ENCODE assay signal across 21 mouse cellular contexts in genomic region chr13:58364353-58365175, GRCm38 (mm10). TPM values are rescaled to one million over a fixed set of nuclear protein-coding genes. Genes with fewer than 3 reads are reported as not detected.
DNase-seq lines count a peak whose midpoint lies in the region; ATAC-seq and TF ChIP-seq lines count a peak whose summit lies in the region.
"Had no signal": no experiment of that assay in that cellular context is flagged by ENCODE, and none has a peak within 500 bp of the region (broad histone marks: within the 10 kb centered on the region; RNA-seq: fewer than 3 reads in every experiment).

No protein-coding gene starts in this region.

- TF ChIP-seq POLR2A in kidney, adult 2 months (IDR thresholded peaks at IDR 0.05; ENCODE audit: low read depth, low read length) = no peak

- H3K4me1 ChIP-seq in kidney, embryonic 15.5 days = peaks cover 5% of the 10 kb centered on the region; the same call in 1 of the 2 replicates
- H3K4me1 ChIP-seq in kidney, adult 2 months (ENCODE audit: control insufficient read depth, insufficient read depth, low read length) = no peaks in the 10 kb centered on the region
- H3K4me1 ChIP-seq: forebrain, embryonic 13.5 days; heart, embryonic 13.5 days; liver, embryonic 15.5 days; midbrain, embryonic 12.5 days had no signal

- TF ChIP-seq CTCF in kidney, adult 2 months (conservative IDR thresholded peaks at IDR 0.05; ENCODE audit: insufficient read depth, insufficient read length, low read depth, low read length) = no peak

- H3K4me2 ChIP-seq in kidney, embryonic 15.5 days = no peak overlapping the region
- H3K4me2 ChIP-seq: forebrain, embryonic 13.5 days; heart, embryonic 13.5 days; hindbrain, embryonic 14.5 days; liver, embryonic 15.5 days; midbrain, embryonic 12.5 days had no signal

- no peak overlapping the region for H3K27ac ChIP-seq in kidney, embryonic 15.5 days
- H3K27ac ChIP-seq in kidney, adult 2 months (ENCODE audit: insufficient read depth, low read depth, low read length) = peak overlapping the region; percentile 70; the same call in 1 of the 2 replicates
- H3K27ac ChIP-seq: forebrain, embryonic 13.5 days; heart, embryonic 13.5 days; hindbrain, embryonic 14.5 days; liver, embryonic 15.5 days; macrophage; midbrain, embryonic 12.5 days; stomach, postnatal 0 days had no signal

- DNase-seq in kidney, adult 11 months = peak; percentile 62
- peak; percentile 73 for DNase-seq in kidney, adult 2 months
- DNase-seq in kidney, postnatal 25 days = peak; percentile 43 to 63
- DNase-seq in yolk sac, embryonic 10.5 days (ENCODE audit: low spot score) = peak; percentile 65
- DNase-seq in layer of hippocampus, postnatal 14 days (ENCODE audit: low spot score in 2 of 2) = no peak
- no peak for DNase-seq in cerebellum, postnatal 36 days
- DNase-seq: adrenal gland, postnatal 25 days; cerebellum, adult 8-10 months; heart, postnatal 14 days; thymus, adult 2 months had no signal

- no peaks in the 10 kb centered on the region for H3K27me3 ChIP-seq in kidney, embryonic 15.5 days
- no peaks in the 10 kb centered on the region for H3K27me3 ChIP-seq in kidney, adult 2 months (replicated peaks; ENCODE audit: control insufficient read depth, insufficient read depth, low read length)
- H3K27me3 ChIP-seq: forebrain, embryonic 13.5 days; heart, embryonic 13.5 days; liver, embryonic 15.5 days had no signal

- 77% methylated on average over 8 of the region's 8 CpGs for WGBS in kidney, embryonic 15.5 days
- WGBS in kidney, adult 2 months = 47% methylated on average over 8 of the region's 8 CpGs

- no peak overlapping the region for H3K4me3 ChIP-seq in kidney, embryonic 15.5 days (replicated peaks)
- H3K4me3 ChIP-seq in kidney, adult 2 months (ENCODE audit: insufficient read depth, low read depth, low read length) = no peak overlapping the region
- H3K4me3 ChIP-seq: forebrain, embryonic 13.5 days; heart, embryonic 13.5 days; liver, embryonic 15.5 days; midbrain, embryonic 12.5 days had no signal

- ATAC-seq in kidney, embryonic 15.5 days (replicated peaks; ENCODE audit: low FRiP score) = no peak
- ATAC-seq: CD4-positive, CD25-positive, alpha-beta regulatory T cell, adult 4 months; forebrain, embryonic 13.5 days; inflammation-experienced regulatory T-cells, adult 6 months had no signal

- H3K9ac ChIP-seq in kidney, embryonic 15.5 days = no peak overlapping the region
- H3K9ac ChIP-seq: forebrain, embryonic 13.5 days; heart, embryonic 13.5 days; hindbrain, embryonic 14.5 days; liver, embryonic 15.5 days; midbrain, embryonic 12.5 days had no signal

- no peaks in the 10 kb centered on the region for H3K9me3 ChIP-seq in kidney, embryonic 15.5 days (replicated peaks)
- H3K9me3 ChIP-seq: forebrain, embryonic 13.5 days; heart, embryonic 13.5 days; liver, embryonic 15.5 days; midbrain, embryonic 12.5 days had no signal

- H3K36me3 ChIP-seq in kidney, embryonic 15.5 days = no peaks in the 10 kb centered on the region
- no peaks in the 10 kb centered on the region for H3K36me3 ChIP-seq in kidney, adult 2 months (ENCODE audit: control insufficient read depth, insufficient read depth, low read length)
- H3K36me3 ChIP-seq: heart, embryonic 13.5 days; liver, embryonic 15.5 days; midbrain, embryonic 12.5 days had no signal

RNA-seq across cellular contexts. Expression of gene Kif27, which starts 5.6 kb away (rescaled TPM):
- polyA plus RNA-seq in kidney, embryonic 15.5 days (2015; fragmentation: Nextera tagmentation; extraction: Ambion mirVana) = 0.77 and 0.81 TPM in 2 replicates
- 0.22 and 0.31 TPM in 2 replicates for polyA plus RNA-seq in kidney, adult 2 months (2012; rRNA removed)
- 1 to 10 TPM; 2.0 to 3.6 TPM for total RNA-seq in layer of hippocampus, postnatal 14 days (2021)
- total RNA-seq: neutrophil, adult 5-6 weeks had no signal
- polyA plus RNA-seq: CD4-positive, CD25-positive, alpha-beta regulatory T cell, adult 4 months; inflammation-experienced regulatory T-cells, adult 6 months had no signal

RNA-seq across cellular contexts. Expression of gene 2210016F16Rik, which starts 20.5 kb away (rescaled TPM):
- 28.9 and 29.5 TPM in 2 replicates for polyA plus RNA-seq in kidney, embryonic 15.5 days (2015; fragmentation: Nextera tagmentation; extraction: Ambion mirVana)
- 25.2 and 33.8 TPM in 2 replicates for polyA plus RNA-seq in kidney, adult 2 months (2012; rRNA removed)
- 1 to 10 TPM; 5.7 to 6.3 TPM for total RNA-seq in layer of hippocampus, postnatal 14 days (2021)

RNA-seq across cellular contexts. Expression of gene Rmi1, which starts 37.5 kb away (rescaled TPM):
- 26.2 and 27.3 TPM in 2 replicates for polyA plus RNA-seq in kidney, embryonic 15.5 days (2015; fragmentation: Nextera tagmentation; extraction: Ambion mirVana)
- 7.1 and 9.0 TPM in 2 replicates for polyA plus RNA-seq in kidney, adult 2 months (2012; rRNA removed)
- 10 to 100 TPM; 16.3 to 16.6 TPM for total RNA-seq in layer of hippocampus, postnatal 14 days (2021)

RNA-seq across cellular contexts. Expression of gene Hnrnpk, which starts 38.6 kb away (rescaled TPM):
- 1,666 and 1,742 TPM in 2 replicates for polyA plus RNA-seq in kidney, embryonic 15.5 days (2015; fragmentation: Nextera tagmentation; extraction: Ambion mirVana)
- 175 and 211 TPM in 2 replicates for polyA plus RNA-seq in kidney, adult 2 months (2012; rRNA removed)
- total RNA-seq in layer of hippocampus, postnatal 14 days (2021) = 100 to 1,000 TPM; 716 to 724 TPM

Comparison
In these comparisons a context has a peak if more than half of its experiments do, and no peak if none do; other contexts are left out.
1. DNase-seq: peak in kidney, adult 11 months (single experiment), kidney, adult 2 months (single experiment), kidney, postnatal 25 days (2 of 2) and yolk sac, embryonic 10.5 days (single experiment); none in layer of hippocampus, postnatal 14 days (0 of 2) and cerebellum, postnatal 36 days (0 of 2).